Mouse (Mus musculus) stomach, embryonic 16.5 days (tissue): ENCODE measurements around the gene Cep170. TPM values are rescaled to one million over a fixed set of nuclear protein-coding genes. Genes with fewer than 3 reads are reported as not detected.

Experiments
- ATAC-seq: fragments of 200-750 bp; cut with Nextera tagmentation; 2 replicates; pipeline ENCODE4 v1.8.0; 2017; ENCODE audit warnings: moderate number of reproducible peaks, moderate TSS enrichment; ENCODE audit not compliant: insufficient read depth, low FRiP score
- H3K27ac ChIP-seq: fragments of 300-500 bp; sonication (generic); 2 replicates; pipeline ENCODE4 v1.5.1; 2014; ENCODE audit warnings: low read length
- H3K27me3 ChIP-seq: fragments of 300-500 bp; sonication (generic); 2 replicates; pipeline ENCODE4 v1.6.1; 2014; ENCODE audit warnings: low read length, control low read depth, mixed read lengths; ENCODE audit not compliant: control insufficient read depth, insufficient read depth
- H3K36me3 ChIP-seq: fragments of 300-500 bp; sonication (generic); 2 replicates; pipeline ENCODE4 v1.6.1; 2014; ENCODE audit warnings: low read length; ENCODE audit not compliant: control insufficient read depth, insufficient read depth
- H3K4me1 ChIP-seq: fragments of 300-500 bp; sonication (generic); 2 replicates; pipeline ENCODE4 v1.6.1; 2014; ENCODE audit warnings: low read length, control low read depth, mixed read lengths; ENCODE audit not compliant: control insufficient read depth, insufficient read depth
- H3K4me2 ChIP-seq: fragments of 300-500 bp; sonication (generic); 2 replicates; pipeline ENCODE4 v1.6.1; 2014; ENCODE audit warnings: low read depth, low read length, mixed read lengths
- H3K4me3 ChIP-seq: fragments of 300-500 bp; sonication (generic); replicated peaks from 2 replicates; pipeline ENCODE4 v1.5.1; 2014; ENCODE audit warnings: mild to moderate bottlenecking, low read length
- H3K9ac ChIP-seq: fragments of 300-500 bp; sonication (generic); 2 replicates; pipeline ENCODE4 v1.6.1; 2014; ENCODE audit warnings: low read length
- H3K9me3 ChIP-seq: fragments of 300-500 bp; sonication (generic); replicated peaks from 2 replicates; pipeline ENCODE4 v1.6.1; 2016; ENCODE audit warnings: low read length, control low read depth; ENCODE audit not compliant: control insufficient read depth
- WGBS: fragments of 180-500 bp; shearing (Covaris S2); extraction: QIAGEN DNeasy Blood & Tissue Kit; methylation state at CpG from one replicate; pipeline ENCODE4 v1.1.7; 2014; 5-methylcytosine and 5-hydroxymethylcytosine counted together
- microRNA counts: library from miRNA; unstranded; fragments of <30 nt; microRNA quantifications from one replicate; lab custom pipeline; 2016
- microRNA-seq: library from miRNA; unstranded; fragments of <30 nt; microRNA quantifications from one replicate; pipeline ENCODE4, GENCODE M21; 2016
- polyA plus RNA-seq: library from polyadenylated mRNA; unstranded; fragments of >200 nt; fragmentation: Nextera tagmentation; extraction: Ambion mirVana; gene quantifications from 2 replicates; pipeline ENCODE4 v1.2.1, GENCODE M21; 2015

The Cep170 gene
- polyA plus RNA-seq, 1 experiment from 2014 or later, result 16.0 TPM

DNA sequence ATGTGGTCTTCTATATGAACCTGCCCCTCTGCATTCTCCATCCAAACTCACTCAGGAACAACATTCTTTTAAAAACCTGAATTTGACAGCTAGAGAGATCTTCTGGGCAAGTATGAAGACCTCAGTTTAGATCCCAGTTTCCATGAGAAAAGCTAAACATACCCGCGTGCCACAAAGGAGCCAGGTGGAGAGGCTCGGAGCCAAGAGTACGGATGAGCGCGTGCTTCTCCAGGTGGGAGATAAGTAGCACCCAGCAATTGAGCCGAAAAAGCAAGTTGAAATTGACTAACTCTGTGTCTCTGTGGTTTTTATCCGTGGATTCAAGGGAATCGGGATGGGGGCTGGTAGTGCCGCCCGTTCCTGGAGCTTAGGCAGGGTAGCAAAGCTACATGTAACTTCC lies 122.8 kb downstream of the Cep170 start:
- no peak for ATAC-seq
- H3K36me3 ChIP-seq, result no peaks in the 10 kb centered on the region

DNA sequence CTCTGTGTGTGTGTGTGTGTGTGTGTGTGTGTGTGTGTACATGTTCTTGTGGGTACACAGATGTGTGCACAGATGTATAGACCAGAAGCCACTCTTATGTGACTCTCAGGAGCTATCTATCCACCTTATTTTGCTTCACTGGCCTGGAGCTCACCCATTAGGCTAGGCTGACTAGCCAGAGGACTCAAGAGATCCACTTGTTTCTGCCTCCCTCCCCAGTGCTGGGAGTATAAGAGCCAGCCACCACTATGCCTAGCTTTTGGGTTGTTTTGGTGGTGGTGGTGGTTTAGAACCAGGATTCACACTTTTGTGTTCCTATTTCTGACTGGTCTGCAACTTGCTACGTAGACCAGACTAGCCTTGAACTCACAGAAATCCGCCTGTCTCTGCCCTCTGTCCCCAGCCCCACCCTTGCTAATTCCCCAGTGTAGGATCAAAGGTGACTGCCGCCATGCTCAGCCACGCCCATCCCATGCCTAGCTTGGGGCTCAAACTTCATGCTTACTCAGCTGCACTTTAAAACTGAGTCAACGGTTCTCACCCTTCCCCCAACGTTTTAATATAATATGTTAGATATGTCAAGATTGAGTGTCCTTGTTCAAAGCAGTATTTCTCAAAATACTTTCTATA lies 125.5 kb downstream of the Cep170 start:
- H3K4me2 ChIP-seq, result no peak overlapping the region
- 75% methylated on average over 6 of the region's 6 CpGs for WGBS
- no peaks in the 10 kb centered on the region for H3K36me3 ChIP-seq
- no peaks in the 10 kb centered on the region for H3K9me3 ChIP-seq
- no peak overlapping the region for H3K9ac ChIP-seq
- no peaks in the 10 kb centered on the region for H3K4me1 ChIP-seq
- no peak for ATAC-seq
- H3K4me3 ChIP-seq, result no peak overlapping the region
- H3K27ac ChIP-seq, result no peak overlapping the region
- no peaks in the 10 kb centered on the region for H3K27me3 ChIP-seq

More for the DNA sequence above, 122.8 kb downstream of the Cep170 start:
- Histone ChIP-seq H3K9ac (no peak overlapping the region), H3K27ac (no peak overlapping the region), H3K4me2 (no peak overlapping the region), H3K4me1 (no peaks in the 10 kb centered on the region), H3K27me3 (no peaks in the 10 kb centered on the region), H3K4me3 (no peak overlapping the region), H3K9me3 (no peaks in the 10 kb centered on the region)
- WGBS, result 90% methylated on average over 11 of the region's 11 CpGs

MicroRNAs encoded within 50 kb of the gene (microRNA counts, 519-probe panel; counts per million panel counts)
- microRNA mmu-miR-350 (lab: Ali Mortazavi, UCI), result 3,124 counts per million, percentile 72 among the panel's probes with 10 or more counts

Small RNA genes lying within 50 kb of the gene (microRNA-seq; reads per million reads assigned to microRNA genes)
- 211 reads per million, percentile 63 among the genes with 10 or more reads in this experiment for gene Mir350

Other genes with a start within 250 kb of the Cep170 start
- gene Sdccag8, start 593 bp upstream of the Cep170 start, polyA plus RNA-seq, result 13.5 and 17.4 TPM in 2 replicates